Mouse (Mus musculus): Measurements from ENCODE around the gene Zrsr1. TPM values are rescaled to one million over a fixed set of nuclear protein-coding genes. Genes with fewer than 3 reads are reported as not detected.

Gene Zrsr1
- polyA plus RNA-seq, 1 experiment from 2014 or later: 4.3 TPM

GRCm38 (mm10) chr11:22937716-22938316 is 34.0 kb upstream of the Zrsr1 start:
- Histone ChIP-seq H3K9me3 (ENCODE audit: control insufficient read depth, low read length) (no peaks in the 10 kb centered on the region), H3K9ac (ENCODE audit: low read length) (no peak overlapping the region), H3K4me2 (no peak overlapping the region), H3K4me3 (ENCODE audit: low read depth, low read length) (no peak overlapping the region), H3K27me3 (ENCODE audit: control insufficient read depth, insufficient read depth, low read length) (no peaks in the 10 kb centered on the region), H3K36me3 (ENCODE audit: control insufficient read depth, insufficient read depth, low read length) (no peaks in the 10 kb centered on the region), H3K27ac (ENCODE audit: low read depth, low read length) (no peak overlapping the region), H3K4me1 (ENCODE audit: control insufficient read depth, insufficient read depth, low read length) (no peaks in the 10 kb centered on the region)
- 94% methylated on average over 4 of the region's 4 CpGs for WGBS
- DNase-seq (ENCODE audit: low spot score, missing footprints): no peak
- no peak for ATAC-seq (ENCODE audit: low FRiP score)

DNA sequence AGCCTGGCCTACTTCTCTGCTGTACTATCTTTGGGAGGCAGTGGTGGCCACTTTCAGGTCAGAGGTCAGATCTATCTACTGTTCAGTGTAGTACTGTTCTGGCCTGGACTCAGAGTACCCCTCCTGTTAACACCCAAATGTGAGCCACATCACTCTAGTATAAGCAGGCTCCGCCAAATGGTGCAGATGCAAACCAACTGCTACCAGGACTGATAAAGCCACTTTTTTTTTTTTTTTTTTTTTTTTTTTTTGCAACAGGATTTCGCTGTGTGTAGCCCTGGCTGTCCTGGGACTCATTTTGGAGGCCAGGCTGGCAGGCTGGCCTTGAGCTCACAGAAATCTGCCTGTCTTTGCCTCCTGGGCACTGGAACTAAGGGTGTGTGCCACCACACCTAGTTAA is 32.8 kb upstream of the Zrsr1 start:
- Histone ChIP-seq H3K27me3 (ENCODE audit: control insufficient read depth, insufficient read depth, low read length) (no peaks in the 10 kb centered on the region), H3K4me3 (ENCODE audit: low read depth, low read length) (no peak overlapping the region), H3K27ac (ENCODE audit: low read depth, low read length) (no peak overlapping the region), H3K4me2 (no peak overlapping the region), H3K36me3 (ENCODE audit: control insufficient read depth, insufficient read depth, low read length) (no peaks in the 10 kb centered on the region), H3K9ac (ENCODE audit: low read length) (no peak overlapping the region), H3K4me1 (ENCODE audit: control insufficient read depth, insufficient read depth, low read length) (no peaks in the 10 kb centered on the region), H3K9me3 (ENCODE audit: control insufficient read depth, low read length) (no peaks in the 10 kb centered on the region)
- DNase-seq (ENCODE audit: low spot score, missing footprints) (no peak), ATAC-seq (ENCODE audit: low FRiP score) (no peak)
- 86% methylated on average over 2 of the region's 2 CpGs for WGBS

DNA sequence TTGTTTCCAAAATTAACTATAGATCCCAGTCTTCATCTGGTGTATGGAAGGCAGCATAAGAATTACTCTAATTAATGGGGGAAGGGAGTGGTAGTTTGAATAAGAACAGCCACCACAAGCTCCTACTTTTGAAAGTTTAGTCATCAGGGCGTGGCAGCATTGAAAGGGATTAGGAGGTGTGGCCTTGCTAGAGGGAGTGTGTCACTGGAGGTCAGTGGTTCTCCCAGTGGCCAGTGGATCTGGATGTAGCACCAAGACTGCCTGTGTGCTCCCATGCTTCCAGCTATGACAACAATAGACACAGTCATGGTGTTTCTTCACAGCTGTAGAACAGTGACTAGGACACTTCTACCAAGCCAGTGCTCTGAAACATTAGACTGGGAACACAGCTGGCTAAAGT is 22.7 kb upstream of the Zrsr1 start:
- H3K9ac ChIP-seq (ENCODE audit: low read length): no peak overlapping the region
- 100% methylated on average over 1 of the region's 1 CpGs for WGBS

GRCm38 (mm10) chr11:22950131-22950530 is 21.7 kb upstream of the Zrsr1 start:
- Histone ChIP-seq H3K9ac (ENCODE audit: low read length) (no peak overlapping the region), H3K27me3 (ENCODE audit: control insufficient read depth, insufficient read depth, low read length) (no peaks in the 10 kb centered on the region), H3K36me3 (ENCODE audit: control insufficient read depth, insufficient read depth, low read length) (no peaks in the 10 kb centered on the region), H3K4me2 (no peak overlapping the region), H3K4me3 (ENCODE audit: low read depth, low read length) (no peak overlapping the region), H3K27ac (ENCODE audit: low read depth, low read length) (no peak overlapping the region), H3K4me1 (ENCODE audit: control insufficient read depth, insufficient read depth, low read length) (no peaks in the 10 kb centered on the region), H3K9me3 (ENCODE audit: control insufficient read depth, low read length) (no peaks in the 10 kb centered on the region)
- ATAC-seq (ENCODE audit: low FRiP score): no peak
- DNase-seq (ENCODE audit: low spot score, missing footprints): no peak
- 90% methylated on average over 6 of the region's 6 CpGs for WGBS

More for the DNA sequence above, 22.7 kb upstream of the Zrsr1 start:
- Histone ChIP-seq H3K27ac (ENCODE audit: low read depth, low read length) (no peak overlapping the region), H3K4me3 (ENCODE audit: low read depth, low read length) (no peak overlapping the region), H3K4me2 (no peak overlapping the region), H3K4me1 (ENCODE audit: control insufficient read depth, insufficient read depth, low read length) (no peaks in the 10 kb centered on the region), H3K9me3 (ENCODE audit: control insufficient read depth, low read length) (no peaks in the 10 kb centered on the region), H3K36me3 (ENCODE audit: control insufficient read depth, insufficient read depth, low read length) (no peaks in the 10 kb centered on the region), H3K27me3 (ENCODE audit: control insufficient read depth, insufficient read depth, low read length) (no peaks in the 10 kb centered on the region)
- ATAC-seq (ENCODE audit: low FRiP score) (no peak), DNase-seq (ENCODE audit: low spot score, missing footprints) (no peak)

DNA sequence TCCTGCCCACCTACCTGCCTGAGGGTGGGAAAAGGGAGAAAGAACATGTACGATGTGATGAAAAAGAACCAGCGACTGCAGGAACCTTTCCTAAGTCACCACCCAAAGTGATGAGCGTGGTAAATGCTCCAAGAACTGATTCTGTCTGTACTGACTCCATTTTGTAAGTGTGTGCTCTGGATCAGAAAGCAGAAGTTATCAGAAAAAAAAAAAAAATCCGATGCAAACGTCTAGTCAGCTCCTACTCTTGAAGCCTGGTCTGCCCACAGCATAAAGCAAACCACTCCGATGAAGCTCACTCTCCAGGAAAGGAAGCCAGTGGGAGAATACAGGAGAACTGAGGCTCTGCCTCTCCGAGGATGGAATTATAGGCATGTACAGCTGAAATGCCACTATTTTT is 19.1 kb upstream of the Zrsr1 start:
- Histone ChIP-seq H3K9me3 (ENCODE audit: control insufficient read depth, low read length) (no peaks in the 10 kb centered on the region), H3K27ac (ENCODE audit: low read depth, low read length) (no peak overlapping the region), H3K9ac (ENCODE audit: low read length) (no peak overlapping the region), H3K27me3 (ENCODE audit: control insufficient read depth, insufficient read depth, low read length) (no peaks in the 10 kb centered on the region), H3K4me3 (ENCODE audit: low read depth, low read length) (no peak overlapping the region), H3K4me2 (no peak overlapping the region), H3K36me3 (ENCODE audit: control insufficient read depth, insufficient read depth, low read length) (no peaks in the 10 kb centered on the region), H3K4me1 (ENCODE audit: control insufficient read depth, insufficient read depth, low read length) (no peaks in the 10 kb centered on the region)
- no peak for DNase-seq (ENCODE audit: low spot score, missing footprints)
- 88% methylated on average over 7 of the region's 7 CpGs for WGBS
- ATAC-seq (ENCODE audit: low FRiP score): no peak

- Histone ChIP-seq H3K36me3 (ENCODE audit: control insufficient read depth, insufficient read depth, low read length) (no peaks in the 10 kb centered on the region), H3K4me2 (no peak overlapping the region), H3K4me3 (ENCODE audit: low read depth, low read length) (no peak overlapping the region), H3K4me1 (ENCODE audit: control insufficient read depth, insufficient read depth, low read length) (no peaks in the 10 kb centered on the region), H3K9me3 (ENCODE audit: control insufficient read depth, low read length) (no peaks in the 10 kb centered on the region), H3K27ac (ENCODE audit: low read depth, low read length) (no peak overlapping the region), H3K27me3 (ENCODE audit: control insufficient read depth, insufficient read depth, low read length) (no peaks in the 10 kb centered on the region), H3K9ac (ENCODE audit: low read length) (no peak overlapping the region)
- DNase-seq (ENCODE audit: low spot score, missing footprints) (no peak), ATAC-seq (ENCODE audit: low FRiP score) (no peak)
- WGBS: 97% methylated on average over 6 of the region's 6 CpGs
These were observed 15.5 kb upstream of the Zrsr1 start for GRCm38 (mm10) chr11:22956346-22956745.

DNA sequence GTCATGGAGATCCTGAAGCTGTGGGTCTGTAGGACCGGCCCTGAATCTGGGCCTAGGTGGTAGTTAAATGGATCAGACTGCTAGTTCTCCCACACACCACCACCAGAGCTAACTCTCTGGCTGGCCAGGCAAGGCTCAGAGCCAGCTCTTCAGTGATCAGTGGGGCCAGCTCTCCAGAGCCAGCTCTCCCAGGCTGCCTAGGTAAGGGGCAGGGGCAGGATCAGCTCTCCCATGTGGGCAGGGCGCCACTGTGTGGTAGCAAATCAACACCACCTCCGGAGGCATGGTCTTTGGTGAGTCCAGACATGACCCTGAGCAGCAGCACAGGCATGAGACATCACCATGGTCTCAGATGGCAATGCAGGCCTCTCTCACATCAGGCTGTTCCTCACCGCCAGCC is 15.0 kb upstream of the Zrsr1 start:
- H3K9me3 ChIP-seq (ENCODE audit: control insufficient read depth, low read length): no peaks in the 10 kb centered on the region
- DNase-seq (ENCODE audit: low spot score, missing footprints): peak; percentile 68
- no peaks in the 10 kb centered on the region for H3K27me3 ChIP-seq (ENCODE audit: control insufficient read depth, insufficient read depth, low read length)
- H3K4me3 ChIP-seq (ENCODE audit: low read depth, low read length): no peak overlapping the region
- no peaks in the 10 kb centered on the region for H3K36me3 ChIP-seq (ENCODE audit: control insufficient read depth, insufficient read depth, low read length)
- no peak overlapping the region for H3K9ac ChIP-seq (ENCODE audit: low read length)
- no peaks in the 10 kb centered on the region for H3K4me1 ChIP-seq (ENCODE audit: control insufficient read depth, insufficient read depth, low read length)
- no peak overlapping the region for H3K27ac ChIP-seq (ENCODE audit: low read depth, low read length)
- WGBS: 75% methylated on average over 4 of the region's 4 CpGs
- no peak for ATAC-seq (ENCODE audit: low FRiP score)
- H3K4me2 ChIP-seq: no peak overlapping the region

GRCm38 (mm10) chr11:22957791-22958374 is 13.9 kb upstream of the Zrsr1 start:
- Histone ChIP-seq H3K9ac (ENCODE audit: low read length) (no peak overlapping the region), H3K4me1 (ENCODE audit: control insufficient read depth, insufficient read depth, low read length) (no peaks in the 10 kb centered on the region), H3K27ac (ENCODE audit: low read depth, low read length) (no peak overlapping the region), H3K4me2 (no peak overlapping the region), H3K27me3 (ENCODE audit: control insufficient read depth, insufficient read depth, low read length) (no peaks in the 10 kb centered on the region), H3K36me3 (ENCODE audit: control insufficient read depth, insufficient read depth, low read length) (no peaks in the 10 kb centered on the region), H3K9me3 (ENCODE audit: control insufficient read depth, low read length) (no peaks in the 10 kb centered on the region), H3K4me3 (ENCODE audit: low read depth, low read length) (no peak overlapping the region)
- peak; percentile 62 for DNase-seq (ENCODE audit: low spot score, missing footprints)
- no peak for ATAC-seq (ENCODE audit: low FRiP score)
- 89% methylated on average over 4 of the region's 4 CpGs for WGBS

- no peaks in the 10 kb centered on the region for H3K36me3 ChIP-seq (ENCODE audit: control insufficient read depth, insufficient read depth, low read length)
- no peaks in the 10 kb centered on the region; the same call in 1 of the 2 replicates for H3K9me3 ChIP-seq (ENCODE audit: control insufficient read depth, low read length)
- 88% methylated on average over 1 of the region's 1 CpGs for WGBS
- no peak overlapping the region for H3K4me2 ChIP-seq
- DNase-seq (ENCODE audit: low spot score, missing footprints) (peak; percentile 75), ATAC-seq (ENCODE audit: low FRiP score) (no peak)
- no peaks in the 10 kb centered on the region for H3K4me1 ChIP-seq (ENCODE audit: control insufficient read depth, insufficient read depth, low read length)
- no peak overlapping the region for H3K9ac ChIP-seq (ENCODE audit: low read length)
- H3K27ac ChIP-seq (ENCODE audit: low read depth, low read length): no peak overlapping the region
- H3K4me3 ChIP-seq (ENCODE audit: low read depth, low read length): no peak overlapping the region
- no peaks in the 10 kb centered on the region for H3K27me3 ChIP-seq (ENCODE audit: control insufficient read depth, insufficient read depth, low read length)
These were observed 9.7 kb upstream of the Zrsr1 start for GRCm38 (mm10) chr11:22962101-22962500.

Data from midbrain, embryonic 11.5 days (tissue).